Mouse (Mus musculus) Muller cell, postnatal 12 days (primary cell): ENCODE data around the gene Hpn.

Experiments used
- DNase-seq: peaks from one replicate; pipeline ENCODE4 v3.0.0-alpha.2; 2015; ENCODE audit errors: inconsistent ontology term

The Hpn gene

DNA sequence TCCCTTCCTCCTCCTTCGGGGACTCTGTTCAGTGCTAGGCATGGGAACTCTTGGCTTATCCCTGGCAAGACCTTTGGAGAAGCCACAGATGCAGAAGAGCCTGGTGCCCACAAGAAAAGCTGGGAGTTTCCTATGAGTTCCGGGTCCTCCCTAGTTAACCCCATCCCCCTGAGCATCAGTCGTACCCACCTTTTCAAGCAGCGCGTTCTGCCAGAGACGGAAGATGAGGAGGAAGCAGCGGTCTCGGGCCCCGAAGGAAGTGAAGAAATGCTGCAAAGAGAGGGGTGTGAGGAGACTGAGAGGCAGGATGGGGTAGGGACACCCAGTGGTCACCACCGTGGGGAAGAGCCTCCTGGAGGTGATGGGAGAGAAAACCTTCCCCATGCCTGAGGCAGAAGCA, 25.9 kb upstream of the Hpn start:
- DNase-seq, result no peak

DNA sequence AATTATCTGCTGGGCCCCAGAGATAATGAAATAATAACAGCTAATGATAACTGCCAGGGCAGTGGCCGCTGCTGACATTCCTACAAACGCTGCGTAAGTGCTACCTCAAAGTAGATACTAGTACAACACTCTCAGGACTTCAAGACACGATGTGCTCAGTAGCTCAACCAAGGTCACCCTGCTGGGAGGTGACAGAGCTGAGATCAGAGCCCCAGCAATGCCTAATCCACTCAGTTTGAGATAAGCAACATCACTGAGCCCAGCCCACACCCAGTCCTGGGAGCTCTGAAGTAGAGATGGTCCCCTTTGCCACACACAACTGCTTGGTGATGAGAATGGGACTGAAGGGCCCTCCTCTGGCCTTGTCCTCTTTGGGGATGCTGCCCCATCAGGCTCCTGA, 25.2 kb upstream of the Hpn start:
- no peak for DNase-seq

DNA sequence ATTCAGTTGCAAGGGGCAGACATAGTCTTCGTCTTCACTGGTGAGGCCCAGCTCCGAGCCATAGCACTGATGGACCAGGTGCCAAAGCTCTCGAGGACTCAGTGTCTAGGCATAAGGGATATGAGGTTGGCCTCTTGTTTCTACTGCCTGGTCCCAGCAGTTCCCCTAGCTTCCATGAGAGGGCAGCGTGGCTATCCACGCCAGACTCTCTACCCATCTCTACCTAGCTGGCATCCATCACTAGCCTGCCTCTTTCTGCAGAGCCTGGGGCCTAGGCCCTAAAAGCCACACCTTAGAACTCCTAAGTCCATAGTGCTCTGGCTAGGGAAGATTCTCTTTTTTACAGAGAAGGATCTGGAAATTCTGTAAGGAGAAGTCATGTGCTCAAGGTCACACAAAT, 24.7 kb upstream of the Hpn start:
- DNase-seq, result no peak

DNA sequence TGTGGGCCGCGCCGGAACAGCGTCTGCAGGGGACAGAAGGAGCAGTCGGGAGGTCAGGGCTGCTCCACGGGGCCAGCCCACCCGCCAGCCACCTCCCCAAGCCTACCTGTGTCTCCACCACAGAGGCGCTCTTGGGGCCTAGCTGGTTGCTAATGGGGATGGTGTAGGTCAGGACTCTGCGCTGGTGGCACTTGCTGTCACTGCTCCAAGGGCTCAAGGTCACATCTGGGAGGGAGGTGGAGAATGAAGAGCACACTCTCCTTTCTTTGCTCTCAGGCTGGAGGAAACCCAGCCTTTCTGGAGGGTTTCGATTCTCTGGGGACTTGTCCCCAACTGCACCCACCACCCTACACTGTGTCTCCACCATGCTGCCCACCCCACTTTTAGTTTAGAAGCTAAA, 20.6 kb upstream of the Hpn start:
- DNase-seq, result no peak

DNA sequence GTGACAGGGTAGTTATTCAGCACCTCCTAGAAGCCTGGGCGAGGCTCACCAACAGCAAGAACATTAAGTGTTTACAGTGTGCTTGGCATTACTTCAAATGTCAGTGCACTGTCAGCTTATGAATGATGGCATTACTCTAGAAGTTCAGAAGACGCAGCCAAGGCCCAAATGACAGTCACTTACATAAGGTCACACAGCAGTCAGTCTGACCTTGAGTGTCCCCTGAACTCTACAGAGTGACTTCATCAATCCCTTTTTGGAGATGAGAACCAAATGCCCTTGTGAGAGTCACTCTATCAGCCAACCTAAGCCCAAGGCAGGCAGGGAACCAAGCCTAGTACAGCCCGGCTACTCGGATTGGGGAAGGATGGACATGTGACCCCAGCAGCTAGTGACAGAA, 16.8 kb upstream of the Hpn start:
- DNase-seq, result no peak

DNA sequence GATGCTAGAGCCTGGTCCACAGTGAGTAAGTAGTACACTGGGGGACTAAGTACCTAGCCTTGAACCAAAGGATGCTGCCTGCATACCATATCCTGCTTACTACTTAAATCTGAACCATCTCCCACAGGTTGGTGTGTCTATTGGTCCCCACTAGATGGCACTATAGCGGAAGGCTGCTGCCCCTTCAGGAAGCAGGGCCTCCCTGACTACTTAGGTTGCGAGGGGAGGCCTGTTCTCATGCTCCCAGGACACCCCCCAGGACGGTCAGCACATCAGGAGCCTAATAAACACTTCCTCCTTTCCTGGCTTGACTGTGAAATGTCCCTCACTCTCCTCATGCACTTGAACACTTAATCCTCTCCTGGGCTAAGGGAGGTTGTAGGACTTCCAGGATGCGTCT, 15.8 kb upstream of the Hpn start:
- peak; percentile 36 for DNase-seq

DNA sequence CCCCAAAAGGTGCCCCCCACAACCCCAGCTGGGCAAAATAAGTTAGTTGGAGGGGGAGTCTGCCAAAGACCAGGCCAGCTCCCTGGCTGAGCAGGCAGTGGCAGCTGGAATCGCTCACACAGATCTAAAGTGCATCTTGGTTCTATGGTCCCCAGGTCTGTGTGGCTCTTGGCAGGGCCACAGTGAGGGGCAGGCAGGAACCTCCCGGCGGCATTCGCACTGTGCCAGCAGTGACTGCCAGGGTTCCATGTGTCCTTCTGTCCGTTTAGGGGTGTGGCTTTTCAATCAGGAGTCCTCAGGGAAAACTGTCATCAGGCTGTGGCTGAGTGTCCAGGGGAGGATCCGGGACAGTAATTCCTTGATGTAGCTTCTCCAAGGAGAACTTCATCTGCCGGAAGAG, 15.1 kb upstream of the Hpn start:
- no peak for DNase-seq

DNA sequence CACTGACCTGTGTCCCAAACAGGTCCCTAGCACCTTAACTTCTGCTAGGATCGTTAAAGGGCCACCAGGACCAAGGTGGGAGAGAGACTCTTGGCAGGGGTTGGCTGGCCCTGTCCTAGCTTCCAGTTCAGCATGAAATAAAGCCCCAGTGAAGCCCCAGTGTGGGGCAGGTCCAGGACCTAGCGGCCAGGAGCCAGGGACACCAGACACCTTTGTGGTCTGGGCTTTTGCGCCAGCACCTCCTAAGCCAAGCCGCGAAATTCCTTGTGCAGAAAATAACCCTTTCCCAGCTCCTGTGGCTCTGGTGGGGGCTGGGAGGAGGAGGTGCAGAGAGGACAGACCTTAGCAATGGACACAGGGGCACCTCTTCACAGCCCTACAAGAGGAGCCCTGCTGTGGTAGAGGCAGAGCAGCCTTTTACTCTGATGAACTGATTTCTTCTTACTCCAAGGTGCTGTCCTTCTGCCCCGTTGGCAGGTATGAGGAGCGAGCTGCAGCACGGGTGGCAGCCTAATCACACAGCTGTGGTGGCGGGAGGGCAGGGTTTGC, 13.1 kb upstream of the Hpn start:
- DNase-seq, result no peak

DNA sequence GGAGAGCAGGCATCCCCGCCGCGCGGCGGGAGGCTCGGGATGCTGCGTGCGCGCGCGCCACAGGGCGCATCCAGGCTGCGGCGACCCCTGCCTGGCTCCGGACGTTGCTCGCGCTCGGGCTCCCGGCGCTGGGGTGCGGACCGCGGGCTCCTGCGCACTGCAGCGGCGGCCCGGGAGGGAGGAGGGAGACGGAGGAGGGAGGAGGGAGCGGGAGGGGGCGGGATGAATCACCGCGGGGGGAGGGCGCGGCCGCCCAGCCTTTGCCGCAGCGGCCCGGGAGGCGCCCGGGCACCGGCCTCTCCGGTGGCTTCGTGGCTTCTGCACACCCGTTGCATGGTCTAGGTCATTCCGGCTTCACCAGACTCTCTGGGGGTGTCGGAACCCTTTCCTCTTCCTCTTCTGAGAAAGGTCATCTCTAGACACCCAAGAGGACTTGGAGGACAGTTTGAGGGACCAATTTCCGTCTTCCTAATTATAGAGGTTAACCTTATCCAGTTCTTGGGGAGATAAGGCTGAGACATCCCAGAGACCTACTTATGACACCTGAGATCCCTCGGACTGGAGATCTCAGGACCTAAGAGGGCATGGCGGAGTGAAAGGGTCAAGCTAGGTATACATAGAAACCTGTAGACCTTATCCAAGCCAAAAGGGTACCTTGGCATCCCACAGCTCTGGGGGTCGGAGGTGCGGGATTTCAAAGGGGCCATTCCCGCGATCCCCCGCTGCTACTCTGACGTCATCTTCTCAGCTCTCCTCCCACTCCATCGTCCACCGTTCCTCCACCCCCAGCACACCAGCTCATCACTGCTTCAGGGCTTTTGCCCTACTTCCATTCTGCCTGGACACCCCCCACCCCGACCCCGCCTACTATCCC, 12.0 kb upstream of the Hpn start, which contains the start of gene Scn1b:
Scn1b (minus strand) TSS at position 153 of the 874 bp plus-strand sequence.
- peak; percentile 83 for DNase-seq

DNA sequence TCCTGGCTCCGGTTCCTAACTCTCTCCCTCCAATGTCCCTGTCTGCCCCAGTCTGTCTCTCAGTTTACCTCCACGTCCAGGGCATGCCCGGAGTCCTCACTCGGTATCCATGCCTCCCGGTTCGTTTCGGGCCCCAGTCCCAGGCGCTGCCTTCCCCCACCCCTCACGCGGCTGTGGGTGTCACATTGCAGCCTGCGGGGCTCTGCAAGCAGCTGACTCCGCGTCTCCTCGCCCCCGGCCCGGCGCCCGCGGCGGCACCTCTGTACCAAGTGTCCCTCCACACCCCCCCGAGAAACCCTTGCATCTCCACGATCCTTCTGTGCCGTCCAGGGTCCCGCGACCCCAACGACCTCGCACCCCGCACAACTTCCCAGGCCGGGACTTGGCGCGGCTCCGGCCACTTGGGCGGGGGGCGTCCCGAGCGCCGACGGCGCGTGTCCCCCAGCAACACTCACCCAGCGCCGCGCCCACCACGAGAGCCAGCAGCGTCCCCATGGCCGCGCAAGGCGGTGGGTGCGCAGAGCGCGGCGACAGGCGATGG, 11.2 kb upstream of the Hpn start:
- peak; percentile 31 for DNase-seq

DNA sequence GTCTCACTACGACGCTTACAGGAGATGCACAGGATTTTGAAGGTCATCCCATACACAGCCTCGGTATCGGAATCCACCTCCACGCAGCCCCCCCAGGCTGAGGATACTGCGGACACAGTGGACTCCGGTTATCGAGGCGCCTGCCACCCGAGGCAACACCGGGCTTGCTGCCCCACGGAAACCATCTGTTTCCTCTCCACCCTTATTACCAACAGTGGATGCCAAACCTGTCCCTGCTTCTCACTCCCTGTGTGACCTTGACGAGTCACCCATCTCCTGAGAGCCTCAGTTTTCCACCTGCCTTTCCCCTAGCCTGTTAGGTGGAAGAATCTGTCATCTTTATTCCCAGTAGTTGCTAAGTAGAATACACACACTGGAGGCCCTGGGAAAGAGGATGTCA, 10.0 kb upstream of the Hpn start:
- DNase-seq, result no peak

DNA sequence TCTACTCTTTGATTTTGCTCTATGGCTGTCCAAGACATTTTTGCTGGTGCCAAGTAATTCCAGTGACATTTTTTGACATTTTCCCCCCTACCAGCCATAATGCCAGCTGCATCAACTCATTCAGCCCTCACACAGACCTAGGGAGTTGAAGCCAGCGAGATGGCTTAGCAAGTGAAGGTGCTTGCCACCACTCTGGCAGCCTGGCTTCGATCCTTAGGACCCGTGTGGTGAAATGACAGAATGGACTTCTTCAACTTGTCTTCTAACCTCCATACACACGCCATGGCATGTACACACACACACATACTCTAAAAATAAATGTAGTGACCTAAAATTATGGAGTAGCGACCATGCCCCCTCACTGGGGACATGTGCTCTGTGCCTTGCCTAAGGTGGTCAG, 9.3 kb upstream of the Hpn start:
- no peak for DNase-seq

DNA sequence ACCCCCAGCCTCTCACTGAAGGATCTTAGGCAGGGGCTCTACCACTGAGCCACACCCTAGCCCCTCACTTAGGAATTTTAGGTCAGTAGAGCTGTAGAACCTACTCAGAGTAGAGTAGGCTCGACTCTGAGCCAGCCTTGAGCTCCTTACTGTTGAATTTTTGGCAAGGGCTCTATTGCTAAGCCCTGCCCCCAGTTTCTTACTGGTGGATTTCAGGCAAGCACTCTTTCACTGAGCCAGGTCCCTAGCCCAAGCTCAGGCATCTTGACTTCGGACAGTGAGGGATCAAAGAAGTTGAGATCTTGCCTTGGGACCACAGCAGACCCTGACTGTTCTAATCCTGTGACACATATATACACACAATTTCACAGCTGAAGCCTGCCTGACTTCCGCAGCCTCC, 8.6 kb upstream of the Hpn start:
- DNase-seq, result no peak

DNA sequence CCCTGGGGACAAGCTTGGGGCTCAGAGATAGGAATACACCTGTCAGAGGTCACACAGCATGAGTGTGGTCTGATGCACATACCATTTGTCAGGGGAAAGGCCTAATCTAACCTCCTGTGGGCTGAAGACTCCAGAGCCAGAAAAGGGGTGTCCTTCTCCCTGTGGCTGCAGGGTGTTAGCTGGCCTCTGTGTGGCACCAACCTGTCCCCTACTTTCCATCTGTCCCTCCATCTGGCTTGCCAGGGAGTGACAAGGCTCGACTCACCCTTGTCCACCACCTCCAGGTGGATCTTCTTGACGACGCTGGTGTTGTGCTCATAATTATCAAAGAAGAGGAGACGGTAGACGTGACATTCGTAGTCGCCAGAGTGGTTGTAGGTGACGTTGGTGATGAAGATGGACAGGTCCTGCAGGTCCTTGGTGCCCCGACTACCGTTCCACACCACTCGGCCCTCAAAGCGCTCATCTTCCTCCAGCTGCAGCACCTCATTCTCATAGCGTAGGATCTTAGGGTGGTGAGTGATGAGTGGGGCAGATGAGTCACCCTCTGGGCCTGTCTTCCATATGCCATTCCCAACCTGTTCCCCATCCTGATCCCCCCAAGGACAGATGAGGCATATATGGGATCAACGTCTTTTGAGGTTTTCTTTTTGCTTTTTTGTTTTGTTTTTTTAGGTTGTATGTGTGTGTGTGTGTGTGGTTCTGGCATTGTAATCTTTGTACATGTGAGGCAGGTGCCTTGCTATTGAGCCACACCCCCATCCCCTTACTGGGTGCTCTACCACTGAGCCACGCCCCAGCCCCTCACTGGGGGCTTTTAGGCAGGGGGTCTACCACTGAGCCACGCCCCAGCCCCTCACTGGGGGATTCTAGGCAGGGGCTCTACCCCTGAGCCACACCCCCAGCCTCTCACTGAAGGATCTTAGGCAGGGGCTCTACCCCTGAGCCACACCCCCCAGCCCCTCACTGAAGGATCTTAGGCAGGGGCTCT, 7.8 kb upstream of the Hpn start:
- DNase-seq, result no peak

DNA sequence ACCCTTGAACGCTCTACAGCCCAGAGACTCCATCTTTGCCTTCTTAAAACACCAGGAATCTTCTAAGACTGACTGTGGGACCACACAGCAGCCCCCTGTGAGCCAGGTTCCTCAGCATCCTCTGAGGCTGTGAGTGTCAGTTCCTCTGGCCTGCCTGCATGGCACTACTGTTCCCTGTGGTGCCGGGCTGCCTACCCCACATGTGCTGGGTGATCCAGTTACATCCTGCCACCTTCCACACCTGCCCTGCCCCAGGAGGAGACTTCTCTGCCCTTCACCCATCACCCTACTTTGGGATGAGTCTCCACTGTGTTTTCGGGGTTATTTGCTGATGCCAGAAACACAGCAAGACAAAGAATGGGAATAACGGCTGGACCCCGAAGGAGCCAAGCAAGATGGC, 4.5 kb upstream of the Hpn start:
- DNase-seq, result no peak

DNA sequence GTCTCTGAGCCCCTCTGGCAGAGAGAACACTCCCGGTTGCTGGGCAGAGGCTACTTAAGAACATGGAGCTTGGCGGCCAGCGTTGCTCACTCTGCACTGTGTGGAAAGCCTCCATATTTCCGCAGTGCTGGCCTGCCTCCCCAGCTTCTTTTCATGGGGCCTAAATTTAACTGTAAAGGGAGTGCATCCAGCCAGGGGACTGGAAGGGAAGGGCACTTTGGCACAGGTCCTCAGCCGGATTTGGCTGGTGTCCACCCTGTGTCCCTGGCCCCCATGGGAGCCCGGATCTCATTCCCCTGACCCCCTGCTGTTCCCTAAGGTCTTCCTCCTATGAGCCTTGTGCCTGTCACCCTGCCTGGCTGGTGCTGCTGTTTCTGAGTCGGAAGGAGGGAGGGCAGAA, 3.4 kb upstream of the Hpn start:
- DNase-seq, result no peak

DNA sequence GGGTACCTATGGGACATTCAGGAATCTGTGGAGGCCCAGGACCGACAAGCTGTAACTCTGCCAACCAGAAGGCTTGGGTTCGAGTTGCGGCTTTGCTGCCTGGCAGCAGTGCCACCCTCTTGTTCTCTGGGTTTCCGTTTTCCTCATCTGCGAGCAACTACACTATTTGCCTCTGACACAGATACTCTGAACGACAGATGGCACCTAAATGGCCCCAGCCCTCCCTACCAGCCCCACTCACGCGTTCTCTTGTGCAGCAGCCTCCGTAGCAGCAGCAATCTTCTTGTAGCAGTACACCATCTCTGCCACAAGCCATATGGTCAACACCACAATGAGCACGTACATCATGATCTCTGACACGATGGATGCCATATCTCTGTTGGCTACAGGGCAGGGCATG, 2.4 kb upstream of the Hpn start:
- DNase-seq, result no peak

DNA sequence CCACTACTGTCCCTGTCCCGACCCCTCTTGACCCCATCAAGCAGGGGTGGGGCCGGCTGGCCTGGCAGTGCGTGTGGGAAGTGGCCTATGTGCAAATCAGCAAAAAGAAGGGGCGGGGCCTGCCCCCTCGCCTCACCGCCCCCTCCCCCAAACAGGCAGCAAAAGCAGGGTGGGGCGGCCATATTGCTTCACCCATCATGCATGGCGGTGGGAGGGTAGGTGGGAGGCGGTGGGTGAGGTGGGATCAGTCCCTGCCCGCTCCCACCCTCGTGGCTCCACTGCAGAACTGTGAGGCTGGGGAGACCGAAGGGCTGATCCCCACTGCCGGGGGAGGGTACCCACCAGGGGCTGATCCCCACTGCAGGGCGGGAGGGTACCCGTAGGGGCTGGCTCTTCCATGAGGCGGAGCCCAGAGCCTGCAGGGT, 1.6 kb upstream of the Hpn start:
- DNase-seq, result no peak

DNA sequence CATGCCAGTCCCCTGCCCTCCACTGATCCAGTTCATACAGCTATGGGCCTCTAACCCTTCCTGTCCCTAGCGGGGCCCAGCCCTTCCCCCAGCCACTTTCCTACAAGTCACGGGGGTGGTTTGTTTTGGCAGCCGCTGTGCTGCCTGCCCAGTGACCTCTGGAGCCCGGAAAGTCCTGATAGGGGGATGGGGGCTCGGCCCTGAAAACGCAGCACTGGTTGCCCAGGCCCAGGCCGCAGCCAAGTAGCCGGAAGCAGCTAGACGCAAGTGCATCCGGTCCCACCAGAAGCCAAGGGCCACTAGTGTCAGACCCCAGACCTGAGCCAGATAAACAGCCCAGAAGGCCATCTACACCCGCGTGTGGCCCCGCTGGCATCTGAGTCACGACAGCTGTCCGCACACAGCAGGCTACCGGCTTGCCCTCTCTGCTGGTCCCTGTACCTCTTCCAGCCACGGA, 525 bp upstream of the Hpn start:
- DNase-seq, result peak; percentile 51

DNA sequence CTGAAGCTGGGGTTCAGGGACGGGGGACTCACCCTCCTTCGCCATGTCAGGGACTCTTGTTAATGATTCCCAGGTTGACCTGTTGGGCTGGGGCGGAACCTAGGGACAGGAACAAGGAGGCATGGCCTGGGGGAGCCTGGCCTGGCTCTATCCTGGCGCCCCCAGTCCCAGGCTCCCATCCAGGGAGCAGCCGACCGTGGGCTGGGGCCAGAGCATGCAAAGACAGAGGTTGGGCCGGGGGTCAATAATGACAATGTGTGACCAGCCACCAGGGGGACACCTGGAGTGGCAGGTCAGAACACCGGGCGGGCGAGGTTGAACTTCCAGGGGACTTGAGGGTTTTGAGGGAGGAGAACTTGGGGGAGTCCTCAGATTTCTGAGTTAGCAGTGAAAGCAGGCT, 444 bp downstream of the Hpn start:
- no peak for DNase-seq

DNA sequence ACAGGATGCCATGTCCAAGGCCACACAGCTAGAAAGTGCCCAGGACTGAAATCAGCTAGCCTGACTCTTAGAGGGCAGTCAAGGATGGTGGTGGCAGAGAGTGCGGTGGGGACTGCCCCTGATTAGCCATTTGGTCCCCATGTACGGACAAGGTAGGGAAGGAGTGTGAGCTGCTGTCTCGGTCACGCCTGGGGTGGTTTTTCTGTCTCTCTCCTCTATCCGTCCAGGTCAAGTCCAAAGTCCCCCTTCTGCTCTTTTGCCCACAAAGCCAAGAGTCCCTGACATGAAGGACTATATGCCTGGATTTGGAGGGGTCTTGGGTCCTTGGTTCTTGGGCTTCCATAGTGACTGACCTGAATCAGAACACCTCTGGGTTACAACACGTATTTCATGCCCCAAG, 1.3 kb downstream of the Hpn start:
- DNase-seq, result no peak

DNA sequence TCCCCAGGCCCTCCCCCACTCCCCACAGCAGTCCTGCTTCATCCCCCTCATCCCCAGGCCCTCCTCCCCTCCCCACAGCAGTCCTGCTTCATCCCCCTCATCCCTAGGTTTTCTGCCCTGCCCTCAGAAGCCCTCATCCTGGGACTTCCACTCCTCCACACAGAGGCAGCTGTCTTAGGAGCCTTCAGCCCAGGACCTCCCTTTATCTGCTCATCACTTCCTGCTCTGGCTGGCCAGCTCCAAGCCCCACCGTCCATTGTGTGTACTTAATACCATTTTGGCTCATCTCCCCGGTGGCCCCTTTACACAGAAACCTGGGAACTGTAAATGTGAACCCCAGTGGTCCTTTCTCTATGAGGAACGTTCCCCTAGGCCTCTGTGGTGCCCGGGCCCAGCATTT, 3.1 kb downstream of the Hpn start:
- DNase-seq, result no peak
